Mouse (Mus musculus): ENCODE data around the gene A130010J15Rik. TPM values are rescaled to one million over a fixed set of nuclear protein-coding genes. Genes with fewer than 3 reads are reported as not detected.

The A130010J15Rik gene
- total and polyA plus RNA-seq, 3 experiments = 9.1 to 22.4 (median 18.6) TPM

DNA sequence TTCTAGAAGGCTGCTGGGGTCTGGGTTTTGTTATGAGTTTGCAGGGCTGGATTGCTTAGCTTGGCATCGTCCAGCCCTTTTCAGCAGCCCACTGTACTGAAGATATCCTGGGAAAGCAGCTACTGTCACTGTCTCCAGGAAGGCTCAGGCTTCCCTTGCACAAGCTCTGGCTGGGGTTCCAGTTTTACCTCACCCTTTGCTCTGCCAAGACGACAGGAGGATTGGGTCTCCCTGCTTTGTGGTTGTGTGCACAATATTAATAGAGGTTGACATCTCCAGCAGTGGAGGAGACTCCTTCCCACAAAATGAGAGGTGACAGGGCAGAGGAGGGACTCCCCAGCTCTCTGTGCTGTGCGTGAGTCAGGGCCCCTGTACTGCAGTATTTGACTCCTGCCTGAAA is 18.6 kb upstream of the A130010J15Rik start:
- TF ChIP-seq ZMIZ1 (IDR thresholded peaks at IDR 0.05; ENCODE audit: low read depth, low read length) (no peak), EP300 (IDR thresholded peaks at IDR 0.05; ENCODE audit: low read length) (no peak), TBP (conservative IDR thresholded peaks at IDR 0.05; ENCODE audit: low read depth, low read length) (no peak)
- H3K4me3 ChIP-seq (replicated peaks in 1 of 3; ENCODE audit: low read depth in 2 of 3, low read length in 2 of 3, poor library complexity in 1 of 3) = no peak overlapping the region
- no peak overlapping the region for H3K9ac ChIP-seq (ENCODE audit: insufficient read depth, low read depth)
- dilution Hi-C loops (cut with MboI; ENCODE audit: extremely low pct_ligation_motif_present, extremely low pct_unique_long_range_greater_than_20kb, low sequenced_read_pairs) = no loop called here
- H3K27ac ChIP-seq (ENCODE audit: insufficient read depth, low read depth) = no peak overlapping the region
- H3K4me2 ChIP-seq (ENCODE audit: insufficient read depth, low read depth, poor library complexity, severe bottlenecking) = no peak overlapping the region
- no peaks in the 10 kb centered on the region for H3K9me3 ChIP-seq (replicated peaks; ENCODE audit: low read length)
- DNase-seq (ENCODE audit: extremely low read depth) = no peak
- in situ Hi-C loops (cut with MboI; ENCODE audit: low pct_ligation_motif_present, low pct_unique_long_range_greater_than_20kb, low sequenced_read_pairs) = no loop called here
- no peaks in the 10 kb centered on the region for H3K79me2 ChIP-seq (replicated peaks; ENCODE audit: control insufficient read depth, extremely low read depth, insufficient read depth, poor library complexity, severe bottlenecking)
- H3K4me1 ChIP-seq (ENCODE audit: control insufficient read depth in 1 of 2, insufficient read depth in 2 of 2) = peaks cover 7 to 14% of the 10 kb centered on the region in 2 experiments
- H3K27me3 ChIP-seq (replicated peaks) = no peaks in the 10 kb centered on the region
- H3K36me3 ChIP-seq (replicated peaks in 1 of 2; ENCODE audit: control insufficient read depth in 1 of 2, insufficient read depth in 1 of 2, low read length in 1 of 2) = no peaks in the 10 kb centered on the region

DNA sequence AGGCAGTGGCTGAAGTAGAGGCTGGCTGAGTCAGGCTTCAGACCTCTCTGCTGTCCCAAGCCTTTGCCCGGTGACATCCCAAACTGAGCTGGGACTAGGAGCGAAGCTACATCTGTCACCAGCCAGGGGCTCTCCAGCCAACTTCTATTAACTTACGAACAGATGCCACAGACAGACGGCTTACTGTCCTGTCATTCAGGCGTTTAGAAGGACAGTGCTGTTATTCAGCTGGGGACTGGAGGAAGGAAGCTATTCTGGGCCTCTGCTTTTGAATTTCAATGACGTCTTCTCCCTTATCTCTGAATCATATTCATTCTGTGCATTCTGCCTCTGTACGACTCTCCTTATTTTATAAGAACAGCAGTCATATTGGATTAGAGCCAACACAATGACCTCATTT is 16.7 kb upstream of the A130010J15Rik start:
- Histone ChIP-seq H3K9me3 (replicated peaks; ENCODE audit: low read length) (no peaks in the 10 kb centered on the region), H3K9ac (ENCODE audit: insufficient read depth, low read depth) (no peak overlapping the region), H3K27ac (ENCODE audit: insufficient read depth, low read depth) (no peak overlapping the region), H3K4me1 (ENCODE audit: control insufficient read depth in 1 of 2, insufficient read depth in 2 of 2) (peaks cover 15 to 20% of the 10 kb centered on the region in 2 experiments), H3K4me3 (replicated peaks in 1 of 3; ENCODE audit: low read depth in 2 of 3, low read length in 2 of 3, poor library complexity in 1 of 3) (no peak overlapping the region), H3K27me3 (replicated peaks) (peaks cover 2% of the 10 kb centered on the region), H3K79me2 (replicated peaks; ENCODE audit: control insufficient read depth, extremely low read depth, insufficient read depth, poor library complexity, severe bottlenecking) (no peaks in the 10 kb centered on the region), H3K36me3 (replicated peaks in 1 of 2; ENCODE audit: control insufficient read depth in 1 of 2, insufficient read depth in 1 of 2, low read length in 1 of 2) (no peaks in the 10 kb centered on the region), H3K4me2 (ENCODE audit: insufficient read depth, low read depth, poor library complexity, severe bottlenecking) (no peak overlapping the region)
- in situ Hi-C loops (cut with MboI; ENCODE audit: low pct_ligation_motif_present, low pct_unique_long_range_greater_than_20kb, low sequenced_read_pairs) = no loop called here
- TF ChIP-seq JUND (conservative IDR thresholded peaks at IDR 0.05; ENCODE audit: low read depth, low read length) (no peak), GABPA (IDR thresholded peaks at IDR 0.05; ENCODE audit: insufficient replicate concordance, low read depth, low read length) (no peak), BHLHE40 (IDR thresholded peaks at IDR 0.05; ENCODE audit: low read depth, low read length) (no peak), EP300 (IDR thresholded peaks at IDR 0.05; ENCODE audit: low read length) (no peak), IRF4 (IDR thresholded peaks at IDR 0.05; ENCODE audit: low read depth, low read length) (no peak), TBP (conservative IDR thresholded peaks at IDR 0.05; ENCODE audit: low read depth, low read length) (no peak), POLR2A (IDR thresholded peaks at IDR 0.05; ENCODE audit: low read depth, low read length) (no peak), JUN (IDR thresholded peaks at IDR 0.05; ENCODE audit: insufficient read depth, low read depth, low read length) (no peak), KAT2A (IDR thresholded peaks at IDR 0.05; ENCODE audit: insufficient replicate concordance, low read length) (no peak), CHD2 (IDR thresholded peaks at IDR 0.05; ENCODE audit: low read length) (no peak), TCF12 (IDR thresholded peaks at IDR 0.05; ENCODE audit: low read depth, low read length) (no peak), USF1 (IDR thresholded peaks at IDR 0.05; ENCODE audit: low read depth, low read length) (no peak), ZMIZ1 (IDR thresholded peaks at IDR 0.05; ENCODE audit: low read depth, low read length) (no peak), ZC3H11A (IDR thresholded peaks at IDR 0.05; ENCODE audit: low read depth, low read length) (no peak), MXI1 (IDR thresholded peaks at IDR 0.05; ENCODE audit: low read depth, low read length) (no peak), SIN3A (IDR thresholded peaks at IDR 0.05; ENCODE audit: low read length) (no peak)
- dilution Hi-C loops (cut with MboI; ENCODE audit: extremely low pct_ligation_motif_present, extremely low pct_unique_long_range_greater_than_20kb, low sequenced_read_pairs) = no loop called here
- DNase-seq (ENCODE audit: extremely low read depth) = no peak

All from CH12.LX (cell line).